Mouse (Mus musculus) heart, postnatal 0 days (tissue): Measurements from ENCODE around the gene Dnajb14. TPM values are rescaled to one million over a fixed set of nuclear protein-coding genes. Genes with fewer than 3 reads are reported as not detected.
A peak's percentile ranks its signal among the peaks of the same experiment; 100 is the strongest.
"Not testable (repeated sequence)": the region's sequence is repeated elsewhere in the genome, so short reads cannot be mapped to it uniquely, and the experiment has no call there.

Experiments
- ATAC-seq: fragments of 200-750 bp; cut with Nextera tagmentation; 2 replicates; pipeline ENCODE4 v1.8.0; 2017; ENCODE audit warnings: low read depth, moderate number of reproducible peaks, moderate library complexity; ENCODE audit not compliant: insufficient read depth
- DNase-seq: peaks from one replicate; pipeline ENCODE4 v3.0.0-alpha.2; 2016; ENCODE audit warnings: low spot score
- H3K27ac ChIP-seq: fragments of 300-500 bp; sonication (generic); 2 replicates; pipeline ENCODE4 v1.5.1; 2014; ENCODE audit warnings: low read depth, mild to moderate bottlenecking
- H3K27me3 ChIP-seq: fragments of 300-500 bp; sonication (generic); 2 replicates; pipeline ENCODE4 v1.6.1; 2014; ENCODE audit warnings: low read length, mixed read lengths; ENCODE audit not compliant: control insufficient read depth, insufficient read depth
- H3K36me3 ChIP-seq: fragments of 300-500 bp; sonication (generic); replicated peaks from 2 replicates; pipeline ENCODE4 v1.6.1; 2014; ENCODE audit warnings: low read length, mixed read lengths; ENCODE audit not compliant: control insufficient read depth, insufficient read depth
- H3K4me1 ChIP-seq: fragments of 300-500 bp; sonication (generic); 2 replicates; pipeline ENCODE4 v1.6.1; 2014; ENCODE audit warnings: antibody characterized with exemption; ENCODE audit not compliant: control insufficient read depth, insufficient read depth
- H3K4me2 ChIP-seq: fragments of 300-500 bp; sonication (generic); 2 replicates; pipeline ENCODE4 v1.6.1; 2014; ENCODE audit warnings: low read depth, mild to moderate bottlenecking, low read length, moderate library complexity
- H3K4me3 ChIP-seq: fragments of 300-500 bp; sonication (generic); 2 replicates; pipeline ENCODE4 v1.5.1; 2014; ENCODE audit warnings: low read depth, low read length
- H3K9ac ChIP-seq: fragments of 300-500 bp; sonication (generic); replicated peaks from 2 replicates; pipeline ENCODE4 v1.6.1; 2014; ENCODE audit warnings: low read depth, low read length, mixed read lengths
- H3K9me3 ChIP-seq: fragments of 300-500 bp; sonication (generic); replicated peaks from 2 replicates; pipeline ENCODE4 v1.6.1; 2016; ENCODE audit warnings: low read length; ENCODE audit not compliant: control insufficient read depth
- CTCF ChIP-seq: IDR thresholded peaks from 2 replicates; pipeline ENCODE4 v1.5.1; 2016; ENCODE audit warnings: antibody characterized with exemption, control low read depth, low read depth
- EP300 ChIP-seq: IDR thresholded peaks from 2 replicates; pipeline ENCODE4 v1.6.1; 2016; ENCODE audit warnings: antibody characterized with exemption, low read depth
- WGBS: fragments of 180-500 bp; shearing (Covaris S2); extraction: QIAGEN DNeasy Blood & Tissue Kit; methylation state at CpG from one replicate; pipeline ENCODE4 v1.1.7; 2014; 5-methylcytosine and 5-hydroxymethylcytosine counted together
- polyA plus RNA-seq: library from polyadenylated mRNA; unstranded; fragments of >200 nt; fragmentation: Nextera tagmentation; extraction: Ambion mirVana; gene quantifications from 2 replicates; pipeline ENCODE4 v1.2.1, GENCODE M21; 2015
- total RNA-seq: library from RNA; depleted of rRNA; stranded (reverse); fragments of >200 nt; gene quantifications from 2 replicates; pipeline ENCODE4 v1.2.3, GENCODE M21; 2014; ENCODE audit warnings: low replicate concordance

Gene Dnajb14
- total and polyA plus RNA-seq, 2 experiments from 2014 or later: 5.1 to 8.6 TPM

- 81% methylated on average over 4 of the region's 4 CpGs for WGBS
- DNase-seq: no peak
- Histone ChIP-seq H3K9ac (no peak overlapping the region), H3K27ac (no peak overlapping the region), H3K27me3 (no peaks in the 10 kb centered on the region), H3K4me3 (no peak overlapping the region), H3K9me3 (no peaks in the 10 kb centered on the region), H3K4me2 (no peak overlapping the region), H3K36me3 (no peaks in the 10 kb centered on the region), H3K4me1 (peaks cover 13% of the 10 kb centered on the region)
- no peak for TF ChIP-seq EP300
- no peak for TF ChIP-seq CTCF
- ATAC-seq: no peak
Measured at GRCm38 (mm10) chr3:137947525-137947924, 80.0 kb downstream of the Dnajb14 start.

- H3K9me3 ChIP-seq: no peaks in the 10 kb centered on the region
- no peak overlapping the region for H3K4me2 ChIP-seq
- ATAC-seq: no peak
- WGBS: 84% methylated on average over 10 of the region's 10 CpGs
- no peak overlapping the region for H3K4me3 ChIP-seq
- no peaks in the 10 kb centered on the region for H3K27me3 ChIP-seq
- peaks cover 23% of the 10 kb centered on the region for H3K4me1 ChIP-seq
- no peak overlapping the region; the same call in 1 of the 2 replicates for H3K27ac ChIP-seq
- no peak overlapping the region for H3K9ac ChIP-seq
- no peak for TF ChIP-seq EP300
- TF ChIP-seq CTCF: no peak
- no peak for DNase-seq
- H3K36me3 ChIP-seq: no peaks in the 10 kb centered on the region
Measured at GRCm38 (mm10) chr3:137950191-137950885, 82.9 kb downstream of the Dnajb14 start.

GRCm38 (mm10) chr3:137951302-137951701 lies 83.8 kb downstream of the Dnajb14 start:
- ATAC-seq, H3K4me3 ChIP-seq, DNase-seq, H3K36me3 ChIP-seq, H3K4me2 ChIP-seq, H3K9me3 ChIP-seq, H3K27ac ChIP-seq, H3K27me3 ChIP-seq, H3K9ac ChIP-seq: not testable (repeated sequence)
- H3K4me1 ChIP-seq: peaks cover 30% of the 10 kb centered on the region
- WGBS: 90% methylated on average over 3 of the region's 3 CpGs

GRCm38 (mm10) chr3:137951819-137952218 lies 84.3 kb downstream of the Dnajb14 start:
- H3K9ac ChIP-seq: no peak overlapping the region
- H3K36me3 ChIP-seq: no peaks in the 10 kb centered on the region
- H3K9me3 ChIP-seq: no peaks in the 10 kb centered on the region
- H3K4me3 ChIP-seq: no peak overlapping the region
- no peak overlapping the region for H3K4me2 ChIP-seq
- H3K27ac ChIP-seq: peak overlapping the region; percentile 58; the same call in 1 of the 2 replicates
- H3K27me3 ChIP-seq: no peaks in the 10 kb centered on the region
- DNase-seq (no peak), ATAC-seq (no peak; the same call in 1 of the 2 replicates)
- WGBS: 16% methylated on average over 7 of the region's 7 CpGs
- H3K4me1 ChIP-seq: peaks cover 30% of the 10 kb centered on the region
- TF ChIP-seq EP300 (no peak), CTCF (no peak)

- no peak for TF ChIP-seq EP300
- no peak for TF ChIP-seq CTCF
- H3K9ac ChIP-seq: no peak overlapping the region
- DNase-seq: no peak
- WGBS: 57% methylated on average over 4 of the region's 4 CpGs
- H3K27me3 ChIP-seq: no peaks in the 10 kb centered on the region
- H3K9me3 ChIP-seq: no peaks in the 10 kb centered on the region
- no peaks in the 10 kb centered on the region for H3K36me3 ChIP-seq
- peak; percentile 74 for ATAC-seq
- peaks cover 30% of the 10 kb centered on the region for H3K4me1 ChIP-seq
- H3K27ac ChIP-seq: peak overlapping the region; percentile 58; the same call in 1 of the 2 replicates
- no peak overlapping the region for H3K4me3 ChIP-seq
- H3K4me2 ChIP-seq: no peak overlapping the region
Measured at GRCm38 (mm10) chr3:137952225-137952913, 84.9 kb downstream of the Dnajb14 start.
